24 mouse cellular contexts compared by ENCODE assay signal in the genomic region with DNA sequence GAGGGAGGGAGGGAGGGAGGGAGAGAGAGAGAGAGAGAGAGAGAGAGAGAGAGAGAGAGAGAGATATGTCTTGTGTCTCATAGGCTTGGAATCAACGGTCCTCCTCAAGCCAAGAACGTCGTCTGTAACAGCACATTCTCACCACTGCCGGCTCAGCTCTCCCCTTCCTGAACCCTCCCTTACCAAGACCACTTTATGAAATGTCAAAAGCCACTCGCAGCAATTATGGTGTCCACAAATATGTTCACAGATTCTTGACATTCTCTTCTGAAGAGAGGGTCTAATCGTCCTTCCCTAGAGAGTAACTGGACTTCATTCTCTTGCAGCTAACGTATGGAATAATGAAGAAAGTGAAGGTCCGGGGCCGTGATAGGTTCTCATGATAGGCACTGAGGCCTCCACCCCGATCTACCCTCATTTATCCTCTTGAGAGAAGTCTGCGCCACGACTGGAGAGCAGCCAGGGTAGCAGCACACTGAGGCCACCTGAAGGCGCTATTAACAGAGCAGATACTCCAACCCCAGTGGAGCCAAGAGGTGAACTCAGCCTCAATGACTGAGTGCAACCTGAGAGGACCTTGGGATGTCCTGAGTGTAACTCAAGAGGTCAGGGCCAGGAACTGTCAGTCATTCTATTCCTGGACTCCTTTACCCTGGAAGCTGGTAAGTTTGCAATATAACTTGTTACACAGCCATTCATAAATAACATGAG.
DNase-seq lines count a peak whose midpoint lies in the region; ATAC-seq and TF ChIP-seq lines count a peak whose summit lies in the region.
"Had no signal": no experiment of that assay in that cellular context is flagged by ENCODE, and none has a peak within 500 bp of the region (broad histone marks: within the 10 kb centered on the region; RNA-seq: fewer than 3 reads in every experiment).

No protein-coding gene starts in this region.

- 66% methylated on average over 13 of the region's 13 CpGs for WGBS in heart, postnatal 0 days
- WGBS in midbrain, embryonic 14.5 days = 93% methylated on average over 13 of the region's 13 CpGs
- WGBS in midbrain, embryonic 11.5 days = 92% methylated on average over 13 of the region's 13 CpGs
- 92% methylated on average over 13 of the region's 13 CpGs for WGBS in stomach, postnatal 0 days
- WGBS in liver, postnatal 0 days (ENCODE audit: insufficient replicate concordance) = 77% methylated on average over 13 of the region's 13 CpGs

- H3K4me3 ChIP-seq in heart, postnatal 0 days (ENCODE audit: low read depth, low read length) = no peak overlapping the region
- no peak overlapping the region for H3K4me3 ChIP-seq in midbrain, embryonic 14.5 days (replicated peaks; ENCODE audit: low read depth, low read length)
- no peak overlapping the region for H3K4me3 ChIP-seq in midbrain, embryonic 11.5 days (ENCODE audit: low read depth, low read length)
- H3K4me3 ChIP-seq in stomach, postnatal 0 days (ENCODE audit: low read depth, low read length) = no peak overlapping the region
- no peak overlapping the region for H3K4me3 ChIP-seq in liver, postnatal 0 days (ENCODE audit: low read depth, low read length)
- H3K4me3 ChIP-seq: erythroblast, embryonic 14.5 days; forebrain, embryonic 12.5 days; heart, embryonic 15.5 days; limb, embryonic 10.5 days; limb, embryonic 15.5 days; liver, embryonic 13.5 days had no signal

- no peaks in the 10 kb centered on the region for H3K27me3 ChIP-seq in heart, postnatal 0 days (ENCODE audit: control insufficient read depth, insufficient read depth, low read length)
- H3K27me3 ChIP-seq in midbrain, embryonic 14.5 days (ENCODE audit: control insufficient read depth, insufficient read depth, low read length) = no peaks in the 10 kb centered on the region
- H3K27me3 ChIP-seq in midbrain, embryonic 11.5 days (ENCODE audit: control insufficient read depth, insufficient read depth, low read length) = no peaks in the 10 kb centered on the region
- H3K27me3 ChIP-seq in stomach, postnatal 0 days (ENCODE audit: control insufficient read depth, insufficient read depth, low read length) = no peaks in the 10 kb centered on the region
- H3K27me3 ChIP-seq in liver, postnatal 0 days (ENCODE audit: insufficient read depth, low read length) = no peaks in the 10 kb centered on the region
- H3K27me3 ChIP-seq: forebrain, embryonic 12.5 days; heart, embryonic 15.5 days; limb, embryonic 15.5 days; liver, embryonic 13.5 days had no signal

- H3K9me3 ChIP-seq in heart, postnatal 0 days (replicated peaks; ENCODE audit: control insufficient read depth, low read length) = no peaks in the 10 kb centered on the region
- H3K9me3 ChIP-seq in midbrain, embryonic 14.5 days (ENCODE audit: control insufficient read depth, low read length) = no peaks in the 10 kb centered on the region
- H3K9me3 ChIP-seq in midbrain, embryonic 11.5 days (ENCODE audit: control insufficient read depth, low read length) = no peaks in the 10 kb centered on the region
- no peaks in the 10 kb centered on the region for H3K9me3 ChIP-seq in stomach, postnatal 0 days (ENCODE audit: control insufficient read depth, low read length)
- H3K9me3 ChIP-seq in liver, postnatal 0 days (ENCODE audit: low read length) = no peaks in the 10 kb centered on the region
- H3K9me3 ChIP-seq: forebrain, embryonic 12.5 days; heart, embryonic 15.5 days; limb, embryonic 10.5 days; limb, embryonic 15.5 days; liver, embryonic 13.5 days had no signal

- H3K9ac ChIP-seq in heart, postnatal 0 days (replicated peaks; ENCODE audit: low read depth, low read length) = no peak overlapping the region
- no peak overlapping the region for H3K9ac ChIP-seq in midbrain, embryonic 14.5 days (replicated peaks; ENCODE audit: low read length)
- no peak overlapping the region for H3K9ac ChIP-seq in midbrain, embryonic 11.5 days (ENCODE audit: low read length)
- no peak overlapping the region for H3K9ac ChIP-seq in stomach, postnatal 0 days (ENCODE audit: low read length)
- no peak overlapping the region for H3K9ac ChIP-seq in liver, postnatal 0 days (replicated peaks)
- H3K9ac ChIP-seq: forebrain, embryonic 12.5 days; heart, embryonic 15.5 days; limb, embryonic 15.5 days; liver, embryonic 13.5 days; lung, embryonic 14.5 days had no signal

- no peak for TF ChIP-seq EP300 in heart, postnatal 0 days (IDR thresholded peaks at IDR 0.05; ENCODE audit: low read depth)
- TF ChIP-seq EP300 in stomach, postnatal 0 days (optimal IDR thresholded peaks at IDR 0.05) = no peak
- no peak for TF ChIP-seq EP300 in liver, postnatal 0 days (IDR thresholded peaks at IDR 0.05; ENCODE audit: low read depth)

- TF ChIP-seq CTCF in heart, postnatal 0 days (IDR thresholded peaks at IDR 0.05; ENCODE audit: low read depth) = 0 out of 2 replicates have a peak, but pooled peaks have one; percentile 2
- TF ChIP-seq CTCF in stomach, postnatal 0 days (IDR thresholded peaks at IDR 0.05; ENCODE audit: low read depth) = no peak
- no peak for TF ChIP-seq CTCF in liver, postnatal 0 days (IDR thresholded peaks at IDR 0.05; ENCODE audit: low read depth)

- no peaks in the 10 kb centered on the region for H3K36me3 ChIP-seq in heart, postnatal 0 days (replicated peaks; ENCODE audit: control insufficient read depth, insufficient read depth, low read length)
- H3K36me3 ChIP-seq in midbrain, embryonic 14.5 days (ENCODE audit: control insufficient read depth, insufficient read depth, low read length) = no peaks in the 10 kb centered on the region
- H3K36me3 ChIP-seq in midbrain, embryonic 11.5 days (ENCODE audit: control insufficient read depth, insufficient read depth, low read length) = no peaks in the 10 kb centered on the region
- H3K36me3 ChIP-seq in stomach, postnatal 0 days (ENCODE audit: control insufficient read depth, insufficient read depth, low read length) = no peaks in the 10 kb centered on the region
- no peaks in the 10 kb centered on the region for H3K36me3 ChIP-seq in liver, postnatal 0 days (replicated peaks; ENCODE audit: insufficient read depth, low read length)
- H3K36me3 ChIP-seq: forebrain, embryonic 12.5 days; heart, embryonic 15.5 days; limb, embryonic 10.5 days; limb, embryonic 15.5 days; liver, embryonic 13.5 days had no signal

- no peak overlapping the region for H3K27ac ChIP-seq in heart, postnatal 0 days (ENCODE audit: low read depth)
- H3K27ac ChIP-seq in midbrain, embryonic 14.5 days (replicated peaks; ENCODE audit: low read depth, low read length) = 0 out of 2 replicates have a peak overlapping the region, but pooled peaks have one; percentile 13
- H3K27ac ChIP-seq in midbrain, embryonic 11.5 days (ENCODE audit: low read depth, low read length) = no peak overlapping the region
- peak overlapping the region; percentile 3; the same call in 1 of the 2 replicates for H3K27ac ChIP-seq in stomach, postnatal 0 days (replicated peaks)
- H3K27ac ChIP-seq in liver, postnatal 0 days (ENCODE audit: low read depth) = no peak overlapping the region
- H3K27ac ChIP-seq: forebrain, embryonic 12.5 days; heart, embryonic 15.5 days; kidney, postnatal 0 days; limb, embryonic 10.5 days; limb, embryonic 15.5 days; liver, embryonic 13.5 days had no signal

- no peak for ATAC-seq in heart, postnatal 0 days (ENCODE audit: insufficient read depth, low read depth)
- no peak for ATAC-seq in midbrain, embryonic 14.5 days (ENCODE audit: low FRiP score, low TSS enrichment)
- ATAC-seq in midbrain, embryonic 11.5 days (ENCODE audit: low FRiP score) = no peak
- ATAC-seq in stomach, postnatal 0 days (ENCODE audit: low FRiP score, low TSS enrichment) = no peak
- no peak for ATAC-seq in liver, postnatal 0 days

- no peak overlapping the region for H3K4me2 ChIP-seq in heart, postnatal 0 days (ENCODE audit: low read depth, low read length)
- H3K4me2 ChIP-seq in midbrain, embryonic 14.5 days (ENCODE audit: low read length) = no peak overlapping the region
- H3K4me2 ChIP-seq in midbrain, embryonic 11.5 days = no peak overlapping the region
- no peak overlapping the region for H3K4me2 ChIP-seq in stomach, postnatal 0 days (replicated peaks; ENCODE audit: low read depth)
- no peak overlapping the region for H3K4me2 ChIP-seq in liver, postnatal 0 days (ENCODE audit: low read depth, low read length)
- H3K4me2 ChIP-seq: forebrain, embryonic 12.5 days; heart, embryonic 15.5 days; limb, embryonic 15.5 days; liver, embryonic 13.5 days; lung, embryonic 14.5 days had no signal

- H3K4me1 ChIP-seq in heart, postnatal 0 days (ENCODE audit: control insufficient read depth, insufficient read depth) = peaks cover 5% of the 10 kb centered on the region; the same call in 1 of the 2 replicates
- 0 out of 2 replicates have a peak, but pooled peaks cover 3% of the 10 kb centered on the region for H3K4me1 ChIP-seq in midbrain, embryonic 14.5 days (ENCODE audit: control insufficient read depth, insufficient read depth, low read length)
- H3K4me1 ChIP-seq in midbrain, embryonic 11.5 days (ENCODE audit: control insufficient read depth, insufficient read depth, low read length) = no peaks in the 10 kb centered on the region
- H3K4me1 ChIP-seq in stomach, postnatal 0 days (replicated peaks; ENCODE audit: control insufficient read depth, insufficient read depth) = no peaks in the 10 kb centered on the region
- H3K4me1 ChIP-seq in liver, postnatal 0 days (ENCODE audit: insufficient read depth) = no peaks in the 10 kb centered on the region; the same call in 1 of the 2 replicates

- no peak for DNase-seq in heart, postnatal 0 days (ENCODE audit: low spot score)
- no peak for DNase-seq in heart, postnatal 4 days
- no peak for DNase-seq in midbrain, embryonic 14.5 days
- no peak for DNase-seq in midbrain, embryonic 11.5 days (ENCODE audit: low spot score, missing footprints)
- DNase-seq in gastrocnemius, postnatal 25 days = peak; percentile 53
- no peak for DNase-seq in stomach, postnatal 0 days (ENCODE audit: low spot score)
- DNase-seq in thymus, postnatal 0 days (ENCODE audit: low spot score) = no peak
- DNase-seq in liver, postnatal 0 days = no peak
- DNase-seq: B cell, adult 2 months; cerebellum, adult 2 months; cerebellum, postnatal 14 days; kidney, adult 8-10 months; kidney, postnatal 4 days; layer of hippocampus, postnatal 36 days; liver, embryonic 13.5 days; lung, embryonic 14.5 days; right cerebral cortex, postnatal 25 days; spleen, adult 18-20 months had no signal

Comparison
In these comparisons a context has a peak if more than half of its experiments do, and no peak if none do; other contexts are left out.
1. H3K27ac ChIP-seq: peak in midbrain, embryonic 14.5 days (single experiment) and stomach, postnatal 0 days (single experiment); none in heart, postnatal 0 days (single experiment), midbrain, embryonic 11.5 days (single experiment) and liver, postnatal 0 days (single experiment).